Comparison of ENCODE assay signal across 9 mouse cellular contexts in the genomic region with DNA sequence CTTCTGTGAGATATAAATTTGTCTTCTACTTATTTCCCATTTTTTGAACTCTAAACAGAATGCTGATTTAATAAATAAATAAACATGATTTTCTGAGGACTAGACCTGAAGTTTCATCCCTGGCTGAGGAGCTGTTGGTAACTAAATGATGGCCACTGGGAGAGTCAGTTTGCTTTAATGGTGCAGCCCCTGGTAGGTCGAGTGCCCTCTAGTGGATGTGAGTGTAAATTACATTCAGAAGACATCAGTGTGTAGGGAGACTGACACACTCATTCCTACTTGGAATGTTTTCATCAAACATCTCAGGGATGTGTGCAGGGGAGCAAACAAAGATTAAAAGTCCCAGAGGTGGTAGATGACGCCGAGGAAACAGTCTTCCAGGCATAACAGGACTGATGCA.
DNase-seq lines count a peak whose midpoint lies in the region; ATAC-seq and TF ChIP-seq lines count a peak whose summit lies in the region.
"Had no signal": no experiment of that assay in that cellular context is flagged by ENCODE, and none has a peak within 500 bp of the region (broad histone marks: within the 10 kb centered on the region; RNA-seq: fewer than 3 reads in every experiment).

No protein-coding gene starts in this region.

- no peak overlapping the region for H3K4me2 ChIP-seq in forebrain, embryonic 11.5 days (ENCODE audit: low read depth, low read length, severe bottlenecking)
- no peak overlapping the region for H3K4me2 ChIP-seq in neural tube, embryonic 11.5 days (ENCODE audit: low read depth)
- no peak overlapping the region for H3K4me2 ChIP-seq in neural tube, embryonic 15.5 days
- H3K4me2 ChIP-seq: neural tube, embryonic 13.5 days had no signal

- no peaks in the 10 kb centered on the region for H3K36me3 ChIP-seq in forebrain, embryonic 11.5 days (ENCODE audit: control insufficient read depth, insufficient read depth, low read length)
- no peaks in the 10 kb centered on the region for H3K36me3 ChIP-seq in forebrain, embryonic 10.5 days (replicated peaks)
- no peaks in the 10 kb centered on the region for H3K36me3 ChIP-seq in neural tube, embryonic 11.5 days (ENCODE audit: control insufficient read depth, insufficient read depth, low read length)
- H3K36me3 ChIP-seq in neural tube, embryonic 15.5 days = no peaks in the 10 kb centered on the region
- no peaks in the 10 kb centered on the region for H3K36me3 ChIP-seq in small intestine, adult 2 months (ENCODE audit: control insufficient read depth, insufficient read depth, low read length)
- H3K36me3 ChIP-seq: neural tube, embryonic 13.5 days had no signal

- peak; percentile 42; the same call in 1 of the 2 replicates for ATAC-seq in forebrain, embryonic 11.5 days (replicated peaks; ENCODE audit: low FRiP score)
- no peak for ATAC-seq in neural tube, embryonic 11.5 days (ENCODE audit: insufficient read depth, low FRiP score, low TSS enrichment)
- no peak for ATAC-seq in neural tube, embryonic 15.5 days (ENCODE audit: low FRiP score)

- peak; percentile 22; the same call in 1 of the 2 replicates for TF ChIP-seq CTCF in small intestine, adult 2 months (IDR thresholded peaks at IDR 0.05; ENCODE audit: extremely low read depth, insufficient read length, insufficient replicate concordance, low read depth, low read length)

- TF ChIP-seq POLR2A in small intestine, adult 2 months (IDR thresholded peaks at IDR 0.05; ENCODE audit: low read depth, low read length) = no peak

- H3K9ac ChIP-seq in forebrain, embryonic 11.5 days (ENCODE audit: low read length) = no peak overlapping the region
- no peak overlapping the region for H3K9ac ChIP-seq in neural tube, embryonic 11.5 days (ENCODE audit: low read length)
- H3K9ac ChIP-seq in neural tube, embryonic 15.5 days (replicated peaks) = no peak overlapping the region
- H3K9ac ChIP-seq: neural tube, embryonic 13.5 days had no signal

- H3K4me1 ChIP-seq in forebrain, embryonic 11.5 days (replicated peaks; ENCODE audit: control insufficient read depth, insufficient read depth, low read length) = no peaks in the 10 kb centered on the region
- no peaks in the 10 kb centered on the region for H3K4me1 ChIP-seq in forebrain, embryonic 10.5 days
- no peaks in the 10 kb centered on the region for H3K4me1 ChIP-seq in neural tube, embryonic 11.5 days (ENCODE audit: control insufficient read depth, insufficient read depth, low read length)
- no peaks in the 10 kb centered on the region for H3K4me1 ChIP-seq in neural tube, embryonic 15.5 days
- no peaks in the 10 kb centered on the region for H3K4me1 ChIP-seq in small intestine, adult 2 months (ENCODE audit: control insufficient read depth, insufficient read depth, insufficient read length, low read length)
- H3K4me1 ChIP-seq: neural tube, embryonic 13.5 days had no signal

- no peaks in the 10 kb centered on the region for H3K9me3 ChIP-seq in forebrain, embryonic 11.5 days (ENCODE audit: control insufficient read depth, low read length)
- no peaks in the 10 kb centered on the region for H3K9me3 ChIP-seq in forebrain, embryonic 10.5 days
- H3K9me3 ChIP-seq in neural tube, embryonic 11.5 days (ENCODE audit: control insufficient read depth, low read length) = no peaks in the 10 kb centered on the region
- no peaks in the 10 kb centered on the region for H3K9me3 ChIP-seq in neural tube, embryonic 15.5 days (replicated peaks)
- H3K9me3 ChIP-seq: neural tube, embryonic 13.5 days had no signal

- no peak overlapping the region for H3K27ac ChIP-seq in forebrain, embryonic 11.5 days (ENCODE audit: low read depth, low read length)
- H3K27ac ChIP-seq in forebrain, embryonic 10.5 days = no peak overlapping the region
- no peak overlapping the region for H3K27ac ChIP-seq in neural tube, embryonic 11.5 days (ENCODE audit: low read depth, low read length)
- no peak overlapping the region for H3K27ac ChIP-seq in neural tube, embryonic 15.5 days (replicated peaks)
- no peak overlapping the region for H3K27ac ChIP-seq in small intestine, adult 2 months (ENCODE audit: insufficient read depth, low read depth, low read length)
- H3K27ac ChIP-seq: neural tube, embryonic 13.5 days had no signal

- no peak for DNase-seq in forebrain, embryonic 11.5 days (ENCODE audit: low spot score)
- DNase-seq in forebrain, embryonic 10.5 days (ENCODE audit: extremely low spot score, low spot score) = no peak
- DNase-seq in neural tube, embryonic 11.5 days (ENCODE audit: low spot score) = peak; percentile 21
- peak; percentile 63 for DNase-seq in embryo, embryonic 10 days (ENCODE audit: low spot score)
- no peak for DNase-seq in cerebellum, adult 9-11 months
- no peak for DNase-seq in ovary, postnatal 14 days (ENCODE audit: low spot score)

- no peak overlapping the region for H3K4me3 ChIP-seq in forebrain, embryonic 11.5 days (ENCODE audit: low read depth, low read length)
- H3K4me3 ChIP-seq in forebrain, embryonic 10.5 days = no peak overlapping the region
- H3K4me3 ChIP-seq in neural tube, embryonic 11.5 days (ENCODE audit: low read depth, low read length) = no peak overlapping the region
- no peak overlapping the region for H3K4me3 ChIP-seq in neural tube, embryonic 15.5 days (replicated peaks)
- no peak overlapping the region for H3K4me3 ChIP-seq in small intestine, adult 2 months (ENCODE audit: low read depth, low read length)
- H3K4me3 ChIP-seq: neural tube, embryonic 13.5 days had no signal

- 51% methylated on average over 3 of the region's 3 CpGs for WGBS in forebrain, embryonic 11.5 days
- 45% methylated on average over 3 of the region's 3 CpGs for WGBS in forebrain, embryonic 10.5 days
- 42% methylated on average over 3 of the region's 3 CpGs for WGBS in neural tube, embryonic 11.5 days
- 45% methylated on average over 3 of the region's 3 CpGs for WGBS in neural tube, embryonic 15.5 days
- WGBS in small intestine, adult 2 months = 45% methylated on average over 3 of the region's 3 CpGs

- no peaks in the 10 kb centered on the region for H3K27me3 ChIP-seq in forebrain, embryonic 11.5 days (ENCODE audit: control insufficient read depth, insufficient read depth, low read length)
- H3K27me3 ChIP-seq in forebrain, embryonic 10.5 days (ENCODE audit: poor library complexity, severe bottlenecking) = no peaks in the 10 kb centered on the region
- no peaks in the 10 kb centered on the region for H3K27me3 ChIP-seq in neural tube, embryonic 11.5 days (ENCODE audit: control insufficient read depth, insufficient read depth, low read length)
- no peaks in the 10 kb centered on the region for H3K27me3 ChIP-seq in neural tube, embryonic 15.5 days (replicated peaks)
- H3K27me3 ChIP-seq in small intestine, adult 2 months (ENCODE audit: control insufficient read depth, insufficient read depth, low read length) = no peaks in the 10 kb centered on the region
- H3K27me3 ChIP-seq: neural tube, embryonic 13.5 days had no signal

Comparison
In these comparisons a context has a peak if more than half of its experiments do, and no peak if none do; other contexts are left out.
1. DNase-seq: peak in neural tube, embryonic 11.5 days (single experiment) and embryo, embryonic 10 days (single experiment); none in forebrain, embryonic 11.5 days (single experiment), forebrain, embryonic 10.5 days (single experiment), cerebellum, adult 9-11 months (single experiment) and ovary, postnatal 14 days (single experiment).